Mouse (Mus musculus) MEL (cell line): ENCODE results near the gene Kdm5b. TPM values are rescaled to one million over a fixed set of nuclear protein-coding genes. Genes with fewer than 3 reads are reported as not detected.

Experiments
- DNase-seq: peaks from one replicate; pipeline ENCODE4 v3.0.0; 2011; ENCODE audit warnings: low read depth, low spot score
- H3K27ac ChIP-seq: 2 replicates; pipeline ENCODE4 v1.5.1; 2012; ENCODE audit warnings: low read depth, mild to moderate bottlenecking, control low read depth, low read length, moderate library complexity; ENCODE audit not compliant: control insufficient read depth
- H3K27me3 ChIP-seq, 2 experiments: fragments of 150-350 bp in 1 of 2; sonication (generic) in 1 of 2; 2 replicates each; pipeline ENCODE4 v1.6.1; 2012; ENCODE audit warnings: low read length in 2 of 2, mild to moderate bottlenecking in 2 of 2, improper control_type of control experiment in 1 of 2, moderate library complexity in 1 of 2; ENCODE audit not compliant: insufficient read depth in 2 of 2, control insufficient read depth in 1 of 2
- H3K36me3 ChIP-seq, 2 experiments: 2 replicates each; pipeline ENCODE4 v1.6.1; 2012 to 2014; ENCODE audit warnings: low read length in 2 of 2, improper control_type of control experiment in 1 of 2, inconsistent platforms in 1 of 2, mild to moderate bottlenecking in 1 of 2; ENCODE audit not compliant: insufficient read depth in 2 of 2, control insufficient read depth in 1 of 2
- H3K4me1 ChIP-seq, 2 experiments: fragments of 150-350 bp in 1 of 2; sonication (generic) in 1 of 2; 2 replicates each; pipeline ENCODE4 v1.6.1; 2012; ENCODE audit warnings: low read length in 2 of 2, improper control_type of control experiment in 1 of 2, mild to moderate bottlenecking in 1 of 2; ENCODE audit not compliant: insufficient read depth in 2 of 2, control insufficient read depth in 1 of 2
- H3K4me3 ChIP-seq, 2 experiments: fragments of 150-350 bp in 1 of 2; sonication (generic) in 1 of 2; 2 replicates each; pipeline ENCODE4 v1.5.1; 2012; ENCODE audit warnings: low read depth in 2 of 2, low read length in 2 of 2, mild to moderate bottlenecking in 2 of 2, moderate library complexity in 2 of 2, control low read depth in 1 of 2, improper control_type of control experiment in 1 of 2; ENCODE audit not compliant: control insufficient read depth in 1 of 2, insufficient read depth in 1 of 2
- H3K79me2 ChIP-seq: 2 replicates; pipeline ENCODE4 v1.6.1; 2012; ENCODE audit warnings: mild to moderate bottlenecking, low read length, moderate library complexity; ENCODE audit not compliant: control insufficient read depth, poor library complexity, insufficient read depth
- H3K9ac ChIP-seq: 2 replicates; pipeline ENCODE4 v1.6.1; 2012; ENCODE audit warnings: low read depth, mild to moderate bottlenecking, control low read depth, low read length, moderate library complexity; ENCODE audit not compliant: control insufficient read depth, poor library complexity, severe bottlenecking
- H3K9me3 ChIP-seq: fragments of 150-350 bp; sonication (generic); replicated peaks from 2 replicates; pipeline ENCODE4 v1.6.1; 2012; ENCODE audit warnings: mild to moderate bottlenecking, low read length, improper control_type of control experiment, moderate library complexity; ENCODE audit not compliant: insufficient read depth
- BHLHE40 ChIP-seq: IDR thresholded peaks from 2 replicates; pipeline ENCODE4 v1.6.1; 2012; ENCODE audit warnings: low read depth, mild to moderate bottlenecking, inconsistent platforms, low read length, improper control_type of control experiment, borderline replicate concordance
- CHD1 ChIP-seq: IDR thresholded peaks from 2 replicates; pipeline ENCODE4 v1.6.1; 2012; ENCODE audit warnings: low read depth, mild to moderate bottlenecking, inconsistent platforms, low read length, improper control_type of control experiment
- CTCF ChIP-seq, 3 experiments: IDR thresholded peaks in 2 of 3; conservative IDR thresholded peaks in 1 of 3; 2 replicates each; pipeline ENCODE4 v1.5.1; 2011 to 2012; ENCODE audit warnings: low read length in 3 of 3, low read depth in 2 of 3, mild to moderate bottlenecking in 2 of 3, improper control_type of control experiment in 1 of 3, inconsistent platforms in 1 of 3, mixed read lengths in 1 of 3, moderate library complexity in 1 of 3; ENCODE audit not compliant: control insufficient read depth in 1 of 3, insufficient read depth in 1 of 3, poor library complexity in 1 of 3, severe bottlenecking in 1 of 3
- E2F4 ChIP-seq: IDR thresholded peaks from 2 replicates; pipeline ENCODE4 v1.6.1; 2011; ENCODE audit warnings: low read depth, low read length, improper control_type of control experiment, borderline replicate concordance
- ELF1 ChIP-seq: IDR thresholded peaks from 2 replicates; pipeline ENCODE4 v1.6.1; 2014; ENCODE audit warnings: low read depth, mild to moderate bottlenecking, inconsistent platforms, low read length, improper control_type of control experiment, moderate library complexity
- EP300 ChIP-seq, 2 experiments: IDR thresholded peaks; 2 replicates each; pipeline ENCODE4 v1.6.1; 2011; ENCODE audit warnings: improper control_type of control experiment in 2 of 2, low read length in 2 of 2, low read depth in 1 of 2, mild to moderate bottlenecking in 1 of 2
- ETS1 ChIP-seq: IDR thresholded peaks from 2 replicates; pipeline ENCODE4 v1.6.1; 2012; ENCODE audit warnings: low read depth, mild to moderate bottlenecking, inconsistent platforms, low read length, improper control_type of control experiment, moderate library complexity
- HCFC1 ChIP-seq: IDR thresholded peaks from 2 replicates; pipeline ENCODE4 v1.6.1; 2012; ENCODE audit warnings: low read depth, mild to moderate bottlenecking, inconsistent platforms, low read length, improper control_type of control experiment, moderate library complexity
- JUND ChIP-seq: IDR thresholded peaks from 2 replicates; pipeline ENCODE4 v1.6.1; 2011; ENCODE audit warnings: low read depth, mild to moderate bottlenecking, improper control_type of control experiment, low read length
- KAT2A ChIP-seq: conservative IDR thresholded peaks from 2 replicates; pipeline ENCODE4 v1.6.1; 2012; ENCODE audit warnings: low read depth, low read length, improper control_type of control experiment, inconsistent platforms
- MAFK ChIP-seq: IDR thresholded peaks from 2 replicates; pipeline ENCODE4 v1.6.1; 2011; ENCODE audit warnings: low read depth, mild to moderate bottlenecking, low read length, improper control_type of control experiment, borderline replicate concordance
- MAX ChIP-seq: IDR thresholded peaks from 2 replicates; pipeline ENCODE4 v1.6.1; 2011; ENCODE audit warnings: low read length, improper control_type of control experiment
- MAZ ChIP-seq: IDR thresholded peaks from 2 replicates; pipeline ENCODE4 v1.6.1; 2012; ENCODE audit warnings: low read depth, mild to moderate bottlenecking, inconsistent platforms, low read length, improper control_type of control experiment
- MEF2A ChIP-seq: IDR thresholded peaks from 2 replicates; pipeline ENCODE4 v1.6.1; 2014; ENCODE audit warnings: low read depth, mild to moderate bottlenecking, inconsistent platforms, low read length, improper control_type of control experiment; ENCODE audit not compliant: poor library complexity, insufficient replicate concordance, severe bottlenecking; ENCODE audit errors: extremely low read depth
- MXI1 ChIP-seq: IDR thresholded peaks from 2 replicates; pipeline ENCODE4 v1.6.1; 2011; ENCODE audit warnings: mild to moderate bottlenecking, low read depth, low read length, improper control_type of control experiment
- MYC ChIP-seq: IDR thresholded peaks from 2 replicates; pipeline ENCODE4 v1.6.1; 2011; ENCODE audit warnings: low read depth, mild to moderate bottlenecking, low read length, improper control_type of control experiment, moderate library complexity
- NELFE ChIP-seq: IDR thresholded peaks from 2 replicates; pipeline ENCODE4 v1.6.1; 2011; ENCODE audit warnings: low read depth, low read length, improper control_type of control experiment
- NRF1 ChIP-seq: IDR thresholded peaks from 2 replicates; pipeline ENCODE4 v1.6.1; 2014; ENCODE audit warnings: low read depth, mild to moderate bottlenecking, inconsistent platforms, low read length, improper control_type of control experiment, moderate library complexity; ENCODE audit not compliant: poor library complexity, insufficient read depth, severe bottlenecking
- POLR2A ChIP-seq, 2 experiments: IDR thresholded peaks; 2 replicates each; pipeline ENCODE4 v1.6.1; 2011 to 2012; ENCODE audit warnings: low read length in 2 of 2, mild to moderate bottlenecking in 2 of 2, control low read depth in 1 of 2, improper control_type of control experiment in 1 of 2, low read depth in 1 of 2, moderate library complexity in 1 of 2; ENCODE audit not compliant: control insufficient read depth in 1 of 2, insufficient read depth in 1 of 2, poor library complexity in 1 of 2
- POLR2AphosphoS2 ChIP-seq: IDR thresholded peaks from 2 replicates; pipeline ENCODE4 v1.6.1; 2011; ENCODE audit warnings: low read length, improper control_type of control experiment
- POLR2AphosphoS5 ChIP-seq: IDR thresholded peaks from 2 replicates; pipeline ENCODE4 v1.6.1; 2012; ENCODE audit warnings: low read depth, borderline replicate concordance, mild to moderate bottlenecking, inconsistent platforms, low read length, moderate library complexity, mixed read lengths
- RAD21 ChIP-seq: IDR thresholded peaks from 2 replicates; pipeline ENCODE4 v1.6.1; 2011; ENCODE audit warnings: mild to moderate bottlenecking, low read depth, low read length, improper control_type of control experiment
- RCOR1 ChIP-seq: IDR thresholded peaks from 2 replicates; pipeline ENCODE4 v1.6.1; 2012; ENCODE audit warnings: low read depth, mild to moderate bottlenecking, inconsistent platforms, low read length, improper control_type of control experiment
- TBP ChIP-seq: IDR thresholded peaks from 2 replicates; pipeline ENCODE4 v1.8.0; 2011; ENCODE audit warnings: low read depth, low read length, improper control_type of control experiment
- TCF12 ChIP-seq: IDR thresholded peaks from 2 replicates; pipeline ENCODE4 v1.6.1; 2014; ENCODE audit warnings: low read depth, mild to moderate bottlenecking, inconsistent platforms, low read length, improper control_type of control experiment, moderate library complexity
- UBTF ChIP-seq: IDR thresholded peaks from 2 replicates; pipeline ENCODE4 v1.6.1; 2012; ENCODE audit warnings: low read depth, mild to moderate bottlenecking, inconsistent platforms, low read length, improper control_type of control experiment, moderate library complexity, borderline replicate concordance; ENCODE audit not compliant: insufficient read depth
- USF2 ChIP-seq, 2 experiments: IDR thresholded peaks; 2 replicates each; pipeline ENCODE4 v1.6.1; 2011 to 2012; ENCODE audit warnings: improper control_type of control experiment in 2 of 2, low read length in 2 of 2, borderline replicate concordance in 1 of 2, inconsistent platforms in 1 of 2, low read depth in 1 of 2, mild to moderate bottlenecking in 1 of 2; ENCODE audit not compliant: insufficient read depth in 1 of 2
- ZC3H11A ChIP-seq: IDR thresholded peaks from 2 replicates; pipeline ENCODE4 v1.6.1; 2012; ENCODE audit warnings: low read depth, mild to moderate bottlenecking, inconsistent platforms, low read length, improper control_type of control experiment
- ZMIZ1 ChIP-seq: IDR thresholded peaks from 2 replicates; pipeline ENCODE4 v1.6.1; 2012; ENCODE audit warnings: low read depth, mild to moderate bottlenecking, inconsistent platforms, low read length, improper control_type of control experiment, moderate library complexity
- ZNF384 ChIP-seq: IDR thresholded peaks from 2 replicates; pipeline ENCODE4 v1.6.1; 2012; ENCODE audit warnings: low read depth, mild to moderate bottlenecking, inconsistent platforms, low read length, improper control_type of control experiment
- polyA plus RNA-seq, 2 experiments: library from polyadenylated mRNA; stranded (reverse) in 1 of 2; unstranded in 1 of 2; fragments of >175 nt in 1 of 2; fragments of >200 nt in 1 of 2; gene quantifications; 2 replicates each; pipeline versions ENCODE4 v1.2.1 to v1.2.4; 2012; ENCODE audit warnings: low replicate concordance in 2 of 2, low read depth in 1 of 2; ENCODE audit not compliant: insufficient read length in 2 of 2, insufficient read depth in 1 of 2, missing spikeins in 1 of 2
- total RNA-seq: library from RNA; depleted of rRNA; stranded (reverse); fragments of 300-350 nt; gene quantifications from 2 replicates; pipeline ENCODE4 v1.2.3, GENCODE M21; 2012

Gene Kdm5b
- total and polyA plus RNA-seq, 3 experiments: 25.5 to 48.6 (median 31.8) TPM

DNA sequence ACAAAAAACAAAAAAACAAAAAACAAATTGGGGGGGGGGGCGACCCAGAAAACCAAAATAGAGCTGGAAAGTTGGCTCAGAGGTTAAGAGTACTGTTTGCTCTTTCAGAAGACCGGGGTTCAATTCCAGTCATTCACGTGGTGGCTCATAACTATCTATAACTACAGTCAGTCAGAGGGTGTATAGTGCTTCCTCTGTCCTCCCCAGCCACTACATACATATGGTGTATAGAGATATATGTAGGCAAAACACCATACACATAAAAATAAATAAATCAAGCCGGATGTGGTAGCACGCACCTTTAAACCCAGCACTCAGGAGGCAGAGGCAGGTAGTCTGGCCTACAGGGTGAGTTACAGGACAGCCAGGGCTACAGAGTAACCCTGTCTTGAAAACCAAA, 54.6 kb downstream of the Kdm5b start:
- no peaks in the 10 kb centered on the region for H3K9me3 ChIP-seq
- no peak overlapping the region for H3K27ac ChIP-seq

DNA sequence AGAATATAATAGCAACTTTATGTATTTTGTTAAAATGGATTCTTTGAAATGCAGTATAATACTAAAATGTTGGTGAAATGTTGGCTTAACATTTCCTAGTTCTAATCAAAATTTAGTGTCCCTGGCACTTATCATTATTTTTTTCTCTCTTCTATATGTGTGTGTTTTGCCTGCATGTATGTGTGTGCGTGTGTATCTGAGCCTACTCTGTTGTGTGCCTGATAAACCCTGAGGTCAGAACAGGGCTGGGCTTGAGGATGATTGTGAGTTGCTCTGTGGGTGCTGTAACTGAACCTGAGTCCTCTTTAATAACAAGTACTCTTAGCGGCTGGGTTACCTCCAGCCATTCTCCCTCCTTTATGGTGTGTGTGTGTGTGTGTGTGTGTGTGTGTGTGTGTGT, 55.0 kb downstream of the Kdm5b start:
- peak; percentile 73 for DNase-seq
- H3K4me3 ChIP-seq: no peak overlapping the region
- H3K27me3 ChIP-seq: no peaks in the 10 kb centered on the region
- H3K36me3 ChIP-seq: peaks cover 2 to 60% of the 10 kb centered on the region in 2 experiments
- peaks cover 2 to 3% of the 10 kb centered on the region in 2 experiments; a peak in 2 of 4 replicates for H3K4me1 ChIP-seq
- no peak overlapping the region for H3K27ac ChIP-seq
- H3K9ac ChIP-seq: no peak overlapping the region
- no peaks in the 10 kb centered on the region for H3K79me2 ChIP-seq
- H3K9me3 ChIP-seq: no peaks in the 10 kb centered on the region
- TF ChIP-seq CTCF (IDR thresholded peaks at IDR 0.05 in 2 of 3, conservative IDR thresholded peaks at IDR 0.05 in 1 of 3; ENCODE audit: control insufficient read depth in 1 of 3, insufficient read depth in 1 of 3, low read depth in 2 of 3, low read length in 3 of 3, poor library complexity in 1 of 3, severe bottlenecking in 1 of 3) (no peak), RAD21 (no peak), ZNF384 (no peak), MAZ (no peak), CHD1 (no peak), KAT2A (no peak), NELFE (no peak), MAFK (no peak), TCF12 (peak; percentile 82; the same call in 1 of the 2 replicates), POLR2A (IDR thresholded peaks at IDR 0.05; ENCODE audit: control insufficient read depth in 1 of 2, insufficient read depth in 1 of 2, low read depth in 1 of 2, low read length in 2 of 2, poor library complexity in 1 of 2) (no peak), POLR2AphosphoS5 (no peak), POLR2AphosphoS2 (no peak), NRF1 (no peak), ETS1 (peak; percentile 42; the same call in 1 of the 2 replicates), ZMIZ1 (no peak), BHLHE40 (no peak), RCOR1 (peak; percentile 12; the same call in 1 of the 2 replicates), TBP (no peak), EP300 (IDR thresholded peaks at IDR 0.05; ENCODE audit: low read depth in 1 of 2, low read length in 2 of 2) (peak in 1 of 2 experiments; percentile 81; a peak in 3 of 4 replicates), UBTF (no peak), MAX (no peak), E2F4 (no peak), HCFC1 (no peak), MEF2A (no peak), ZC3H11A (no peak), ELF1 (no peak), USF2 (IDR thresholded peaks at IDR 0.05; ENCODE audit: borderline replicate concordance in 1 of 2, insufficient read depth in 1 of 2, low read depth in 1 of 2, low read length in 2 of 2) (no peak), MXI1 (no peak)

More for the DNA sequence above, 54.6 kb downstream of the Kdm5b start:
- TF ChIP-seq MAFK: no peak
- no peak for TF ChIP-seq ETS1
- no peak for TF ChIP-seq MYC
- no peak for TF ChIP-seq JUND
- TF ChIP-seq E2F4: no peak
- no peak for TF ChIP-seq EP300 (IDR thresholded peaks at IDR 0.05; ENCODE audit: low read depth in 1 of 2, low read length in 2 of 2)
- no peak for TF ChIP-seq NELFE
- no peak for TF ChIP-seq USF2 (IDR thresholded peaks at IDR 0.05; ENCODE audit: borderline replicate concordance in 1 of 2, insufficient read depth in 1 of 2, low read depth in 1 of 2, low read length in 2 of 2)
- Histone ChIP-seq H3K27me3 (no peaks in the 10 kb centered on the region), H3K9ac (no peak overlapping the region), H3K36me3 (peaks cover 2 to 57% of the 10 kb centered on the region in 2 experiments), H3K4me1 (peaks cover 2 to 3% of the 10 kb centered on the region in 2 experiments; a peak in 2 of 4 replicates), H3K79me2 (no peaks in the 10 kb centered on the region), H3K4me3 (no peak overlapping the region)
- peak; percentile 29 for DNase-seq
